Mouse (Mus musculus) heart, adult 2 months (tissue): ENCODE measurements around the gene Arpc3. TPM values are rescaled to one million over a fixed set of nuclear protein-coding genes. Genes with fewer than 3 reads are reported as not detected.

ENCODE experiments used
- DNase-seq, 2 experiments: peaks; one replicate each; pipeline ENCODE4 v3.0.0; 2021
- H3K27ac ChIP-seq: fragments of 200-600 bp; 2 replicates; pipeline ENCODE4 v1.8.1; 2022
- H3K27me3 ChIP-seq: fragments of 200-500 bp; 2 replicates; pipeline ENCODE4 v1.6.1; 2012; ENCODE audit warnings: mild to moderate bottlenecking, low read length, inconsistent platforms, mixed read lengths; ENCODE audit not compliant: control insufficient read depth, insufficient read depth
- H3K36me3 ChIP-seq: fragments of 200-500 bp; 2 replicates; pipeline ENCODE4 v1.6.1; 2012; ENCODE audit warnings: low read length, inconsistent platforms; ENCODE audit not compliant: control insufficient read depth, insufficient read depth
- H3K4me1 ChIP-seq: fragments of 200-500 bp; 2 replicates; pipeline ENCODE4 v1.6.1; 2011; ENCODE audit warnings: low read length; ENCODE audit not compliant: control insufficient read depth, insufficient read depth
- H3K4me3 ChIP-seq: fragments of 200-600 bp; 2 replicates; pipeline ENCODE4 v1.8.1; 2022
- H3K79me2 ChIP-seq: fragments of 200-500 bp; replicated peaks from 2 replicates; pipeline ENCODE4 v1.6.1; 2012; ENCODE audit warnings: mild to moderate bottlenecking, inconsistent platforms, low read length, moderate library complexity, mixed read lengths; ENCODE audit not compliant: control insufficient read depth, insufficient read depth
- H3K9ac ChIP-seq: fragments of 200-500 bp; 2 replicates; pipeline ENCODE4 v1.6.1; 2012; ENCODE audit warnings: low read depth, mild to moderate bottlenecking, control low read depth, inconsistent platforms, low read length, mixed read lengths
- CTCF ChIP-seq: fragments of 200-600 bp; IDR thresholded peaks from 2 replicates; pipeline ENCODE4 v1.8.1; 2022; ENCODE audit warnings: antibody characterized with exemption, mild to moderate bottlenecking, moderate library complexity
- EP300 ChIP-seq: fragments of 200-500 bp; IDR thresholded peaks from 2 replicates; pipeline ENCODE4 v1.6.1; 2011; ENCODE audit warnings: low read depth, low read length, control low read depth; ENCODE audit not compliant: insufficient read depth
- POLR2A ChIP-seq: fragments of 200-500 bp; IDR thresholded peaks from 2 replicates; pipeline ENCODE4 v1.6.1; 2011; ENCODE audit warnings: mild to moderate bottlenecking, low read depth, low read length, control low read depth; ENCODE audit not compliant: insufficient read depth
- WGBS: fragments of 180-500 bp; shearing (Covaris S2); methylation state at CpG from one replicate; pipeline ENCODE4 v1.1.7; 2018; 5-methylcytosine and 5-hydroxymethylcytosine counted together
- intact Hi-C: fragments of 180-260 bp; cut with DNase I; formaldehyde crosslinking; loops from one replicate; pipeline ENCODE4 v1.15.1; 2025
- polyA plus RNA-seq: library from polyadenylated mRNA; depleted of rRNA; stranded (reverse); fragments of >200 nt; gene quantifications from 2 replicates; pipeline ENCODE4 v1.2.3, GENCODE M21; 2012
- total RNA-seq, 2 experiments: library from RNA; stranded (reverse); gene quantifications; 2 replicates each; pipeline ENCODE4 v1.2.3; 2021

Gene Arpc3
- total and polyA plus RNA-seq, 3 experiments: 89.6 to 98.7 (median 91.5) TPM

DNA sequence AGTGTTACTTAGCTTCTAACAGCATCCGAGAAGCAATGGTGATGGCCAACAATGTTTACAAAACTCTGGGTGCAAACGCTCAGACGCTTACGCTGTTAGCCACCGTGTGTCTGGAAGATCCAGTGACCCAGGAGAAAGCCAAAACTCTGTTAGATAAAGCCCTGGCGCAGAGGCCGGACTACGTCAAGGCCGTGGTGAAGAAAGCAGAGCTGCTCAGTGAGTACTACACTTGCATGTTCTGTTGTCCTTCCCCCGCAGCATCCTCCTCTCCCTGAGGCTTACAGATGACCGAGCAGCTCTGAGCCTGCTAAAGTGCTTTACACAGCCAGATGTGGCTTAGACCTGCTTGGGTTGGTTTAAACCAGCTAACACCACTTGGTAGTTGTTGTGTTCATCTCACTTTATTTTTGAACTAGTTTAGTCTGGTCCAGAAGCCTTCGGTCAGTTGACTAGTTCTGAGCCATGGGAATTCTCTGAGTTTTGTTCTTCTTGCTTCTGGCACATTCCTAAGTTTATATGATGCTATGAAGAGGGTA, 48.5 kb downstream of the Arpc3 start:
- peak; percentile 62; the same call in 1 of the 2 replicates for TF ChIP-seq EP300
- no peak for TF ChIP-seq POLR2A
- TF ChIP-seq CTCF: no peak
- no peak overlapping the region; the same call in 1 of the 2 replicates for H3K4me3 ChIP-seq
- peak overlapping the region; percentile 76 for H3K27ac ChIP-seq
- no peaks in the 10 kb centered on the region for H3K36me3 ChIP-seq
- no peaks in the 10 kb centered on the region for H3K27me3 ChIP-seq
- peak; percentile 60 to 66 for DNase-seq
- intact Hi-C loops: no loop called here
- WGBS: 72% methylated on average over 12 of the region's 12 CpGs
- H3K79me2 ChIP-seq: no peaks in the 10 kb centered on the region
- 0 out of 2 replicates have a peak overlapping the region, but pooled peaks have one; percentile 8 for H3K9ac ChIP-seq
- peaks cover 7% of the 10 kb centered on the region for H3K4me1 ChIP-seq

GRCm38 (mm10) chr5:122444492-122444891, 52.8 kb downstream of the Arpc3 start:
- WGBS: 91% methylated on average over 10 of the region's 10 CpGs
- no peaks in the 10 kb centered on the region for H3K36me3 ChIP-seq
- DNase-seq: no peak
- intact Hi-C loops: no loop called here
- no peaks in the 10 kb centered on the region for H3K27me3 ChIP-seq
- no peak overlapping the region for H3K4me3 ChIP-seq
- TF ChIP-seq POLR2A (no peak), EP300 (no peak), CTCF (no peak)
- no peak overlapping the region for H3K9ac ChIP-seq
- no peaks in the 10 kb centered on the region for H3K79me2 ChIP-seq
- H3K4me1 ChIP-seq: peaks cover 4% of the 10 kb centered on the region
- H3K27ac ChIP-seq: no peak overlapping the region

DNA sequence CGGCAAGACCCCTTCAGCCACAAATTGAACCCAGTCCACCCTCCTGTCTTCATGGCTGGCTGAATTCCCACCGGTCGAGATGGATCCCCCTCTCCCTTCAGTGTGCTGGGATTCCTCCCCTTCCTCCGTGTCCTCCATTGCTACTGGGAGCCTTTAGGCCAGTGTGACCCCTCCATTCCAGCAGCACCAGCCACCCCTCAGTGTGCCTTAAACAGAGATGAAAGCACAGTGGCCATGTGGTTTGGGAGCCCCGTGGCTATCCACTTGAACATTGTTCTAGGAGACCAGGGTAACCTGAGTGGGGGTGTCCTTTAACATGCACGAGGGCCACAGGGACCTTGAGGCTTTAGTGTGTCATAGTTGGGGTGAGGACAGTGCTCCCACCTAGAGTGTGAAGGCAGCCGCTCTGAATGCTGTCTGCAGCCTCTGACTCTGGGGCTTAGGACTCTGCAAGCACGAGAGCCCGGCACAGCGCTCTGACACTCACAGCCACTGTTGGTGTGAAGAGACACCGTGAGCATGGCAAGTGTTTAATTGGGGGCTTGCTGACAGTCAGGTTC, 53.5 kb downstream of the Arpc3 start:
- Histone ChIP-seq H3K4me1 (peaks cover 1% of the 10 kb centered on the region), H3K4me3 (no peak overlapping the region), H3K9ac (no peak overlapping the region), H3K36me3 (no peaks in the 10 kb centered on the region), H3K79me2 (no peaks in the 10 kb centered on the region), H3K27me3 (no peaks in the 10 kb centered on the region), H3K27ac (no peak overlapping the region)
- TF ChIP-seq CTCF (no peak), POLR2A (no peak), EP300 (no peak)
- 91% methylated on average over 11 of the region's 11 CpGs for WGBS
- DNase-seq: no peak
- intact Hi-C loops: no loop called here

- no peaks in the 10 kb centered on the region for H3K27me3 ChIP-seq
- no peaks in the 10 kb centered on the region for H3K36me3 ChIP-seq
- 65% methylated on average over 8 of the region's 8 CpGs for WGBS
- peak overlapping the region; percentile 17; the same call in 1 of the 2 replicates for H3K27ac ChIP-seq
- no peaks in the 10 kb centered on the region for H3K4me1 ChIP-seq
- H3K79me2 ChIP-seq: no peaks in the 10 kb centered on the region
- H3K9ac ChIP-seq: no peak overlapping the region
- H3K4me3 ChIP-seq: no peak overlapping the region
- intact Hi-C loops: no loop called here
- TF ChIP-seq POLR2A (no peak), EP300 (no peak), CTCF (no peak)
- DNase-seq: peak in 1 of 2 experiments; percentile 56
Measured at GRCm38 (mm10) chr5:122447857-122448256, 56.2 kb downstream of the Arpc3 start.

DNA sequence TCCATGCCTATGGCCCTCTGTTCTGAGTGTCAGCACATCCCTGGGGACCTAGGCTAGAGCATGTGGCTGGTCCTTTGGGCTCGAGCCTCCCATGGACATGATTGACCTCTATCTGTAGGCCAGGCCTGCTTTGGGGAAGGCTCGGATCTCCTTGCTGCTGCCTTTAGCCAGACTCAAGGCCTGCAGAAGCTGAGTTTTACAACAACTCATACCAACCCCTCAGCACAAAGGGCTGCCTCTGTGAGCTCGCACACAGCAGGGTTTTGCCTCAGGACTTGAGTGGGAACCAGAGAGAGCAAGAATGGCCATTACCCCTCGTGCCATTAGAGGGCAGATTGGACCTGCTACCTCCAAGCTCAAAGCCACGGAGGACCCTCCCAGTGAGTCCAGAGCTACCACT, 57.2 kb downstream of the Arpc3 start:
- Histone ChIP-seq H3K9ac (no peak overlapping the region), H3K27me3 (no peaks in the 10 kb centered on the region), H3K4me3 (no peak overlapping the region), H3K79me2 (no peaks in the 10 kb centered on the region), H3K27ac (peak overlapping the region; percentile 7; the same call in 1 of the 2 replicates), H3K36me3 (peaks cover 8% of the 10 kb centered on the region), H3K4me1 (no peaks in the 10 kb centered on the region)
- DNase-seq: no peak
- TF ChIP-seq CTCF (peak; percentile 23), EP300 (no peak), POLR2A (no peak)
- intact Hi-C loops: no loop called here
- 75% methylated on average over 5 of the region's 5 CpGs for WGBS

GRCm38 (mm10) chr5:122449946-122450345, 58.3 kb downstream of the Arpc3 start:
- Histone ChIP-seq H3K27ac (no peak overlapping the region), H3K79me2 (no peaks in the 10 kb centered on the region), H3K9ac (no peak overlapping the region), H3K27me3 (no peaks in the 10 kb centered on the region), H3K36me3 (peaks cover 8% of the 10 kb centered on the region), H3K4me3 (no peak overlapping the region), H3K4me1 (no peaks in the 10 kb centered on the region)
- no peak for DNase-seq
- intact Hi-C loops: loop anchor here (5.0 kb wide), 1 partner anchor 48 kb away; no protein-coding TSS in a partner anchor
- WGBS: 38% methylated on average over 7 of the region's 7 CpGs
- no peak for TF ChIP-seq CTCF
- peak; percentile 60; the same call in 1 of the 2 replicates for TF ChIP-seq EP300
- TF ChIP-seq POLR2A: peak; percentile 53
